Mouse (Mus musculus) forebrain, embryonic 11.5 days (tissue): ENCODE results near the gene Samd13. TPM values are rescaled to one million over a fixed set of nuclear protein-coding genes. Genes with fewer than 3 reads are reported as not detected.

Experiments
- ATAC-seq: fragments of 200-750 bp; cut with Nextera tagmentation; replicated peaks from 2 replicates; pipeline ENCODE4 v1.8.0; 2017; ENCODE audit warnings: moderate TSS enrichment; ENCODE audit not compliant: low FRiP score
- DNase-seq: peaks from one replicate; pipeline ENCODE4 v3.0.0-alpha.2; 2017; ENCODE audit warnings: low spot score
- H3K27ac ChIP-seq: fragments of 300-500 bp; sonication (generic); 2 replicates; pipeline ENCODE4 v1.5.1; 2014; ENCODE audit warnings: low read depth, low read length
- H3K27me3 ChIP-seq: fragments of 300-500 bp; sonication (generic); 2 replicates; pipeline ENCODE4 v1.6.1; 2014; ENCODE audit warnings: mild to moderate bottlenecking, low read length, mixed read lengths; ENCODE audit not compliant: control insufficient read depth, insufficient read depth
- H3K36me3 ChIP-seq: fragments of 300-500 bp; sonication (generic); 2 replicates; pipeline ENCODE4 v1.6.1; 2014; ENCODE audit warnings: mild to moderate bottlenecking, low read length, moderate library complexity, mixed read lengths; ENCODE audit not compliant: control insufficient read depth, insufficient read depth
- H3K4me1 ChIP-seq: fragments of 300-500 bp; sonication (generic); replicated peaks from 2 replicates; pipeline ENCODE4 v1.6.1; 2014; ENCODE audit warnings: low read length, mixed read lengths; ENCODE audit not compliant: control insufficient read depth, insufficient read depth
- H3K4me2 ChIP-seq: fragments of 300-500 bp; sonication (generic); 2 replicates; pipeline ENCODE4 v1.6.1; 2014; ENCODE audit warnings: low read depth, mild to moderate bottlenecking, low read length, moderate library complexity, mixed read lengths; ENCODE audit not compliant: severe bottlenecking
- H3K4me3 ChIP-seq: fragments of 300-500 bp; sonication (generic); 2 replicates; pipeline ENCODE4 v1.5.1; 2014; ENCODE audit warnings: low read depth, low read length
- H3K9ac ChIP-seq: fragments of 300-500 bp; sonication (generic); 2 replicates; pipeline ENCODE4 v1.6.1; 2014; ENCODE audit warnings: low read length
- H3K9me3 ChIP-seq: fragments of 300-500 bp; sonication (generic); 2 replicates; pipeline ENCODE4 v1.6.1; 2016; ENCODE audit warnings: low read length, mixed read lengths; ENCODE audit not compliant: control insufficient read depth
- WGBS: fragments of 180-500 bp; shearing (Covaris S2); extraction: QIAGEN DNeasy Blood & Tissue Kit; methylation state at CpG from one replicate; pipeline ENCODE4 v1.1.7; 2014; 5-methylcytosine and 5-hydroxymethylcytosine counted together
- polyA plus RNA-seq: library from polyadenylated mRNA; unstranded; fragments of >200 nt; fragmentation: Nextera tagmentation; extraction: Ambion mirVana; gene quantifications from 2 replicates; pipeline ENCODE4 v1.2.1, GENCODE M21; 2014

The Samd13 gene
- polyA plus RNA-seq, 1 experiment from 2014 or later = 0.52 TPM

DNA sequence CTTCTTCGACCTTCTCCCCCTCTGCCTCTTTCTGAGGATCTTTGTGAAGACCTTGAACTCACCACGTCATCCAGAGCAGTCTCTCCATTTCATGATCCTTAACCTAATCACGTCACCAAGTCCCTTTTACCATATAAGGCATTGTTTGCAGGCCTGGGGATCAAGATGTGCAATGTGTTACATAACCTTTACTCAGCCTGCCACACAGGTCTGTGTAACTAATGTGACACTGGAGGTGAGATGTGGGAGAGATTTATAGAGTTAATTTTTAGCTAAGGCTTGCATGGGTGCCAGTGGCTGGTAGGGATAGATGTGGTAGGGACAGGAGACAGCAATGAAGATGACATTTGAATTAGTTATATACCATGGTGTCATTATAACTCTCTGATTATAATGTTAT, 23.0 kb upstream of the Samd13 start:
- Histone ChIP-seq H3K9me3 (no peaks in the 10 kb centered on the region), H3K36me3 (no peaks in the 10 kb centered on the region), H3K27me3 (no peaks in the 10 kb centered on the region), H3K27ac (no peak overlapping the region), H3K4me2 (no peak overlapping the region), H3K4me3 (no peak overlapping the region), H3K9ac (no peak overlapping the region), H3K4me1 (no peaks in the 10 kb centered on the region)
- WGBS = 81% methylated on average over 3 of the region's 3 CpGs
- DNase-seq (no peak), ATAC-seq (no peak)

DNA sequence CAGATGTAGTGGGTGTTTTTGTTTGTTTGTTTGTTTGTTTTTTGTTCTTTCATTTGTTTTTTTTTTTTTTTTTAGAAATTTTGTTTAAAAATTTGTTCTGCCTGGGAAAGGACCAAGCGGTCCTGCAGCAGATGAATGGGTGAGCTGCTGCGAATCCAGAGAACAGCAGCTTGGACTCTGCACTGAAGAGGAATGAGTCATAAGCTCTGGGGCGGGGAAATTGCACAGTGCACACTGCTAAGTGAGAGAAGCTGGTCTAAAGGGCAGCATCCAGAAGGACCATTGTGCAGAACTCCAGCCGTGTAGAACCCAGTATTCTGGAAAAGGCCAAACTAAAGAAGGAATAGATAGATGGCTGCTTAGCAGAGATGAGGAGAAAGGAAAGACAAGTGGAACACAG, 18.7 kb upstream of the Samd13 start:
- 90% methylated on average over 4 of the region's 4 CpGs for WGBS
- H3K27ac ChIP-seq = no peak overlapping the region
- H3K4me2 ChIP-seq = no peak overlapping the region
- no peak overlapping the region for H3K9ac ChIP-seq
- no peaks in the 10 kb centered on the region for H3K36me3 ChIP-seq
- H3K4me1 ChIP-seq = no peaks in the 10 kb centered on the region
- no peaks in the 10 kb centered on the region for H3K9me3 ChIP-seq
- H3K27me3 ChIP-seq = no peaks in the 10 kb centered on the region
- DNase-seq (no peak), ATAC-seq (no peak)
- H3K4me3 ChIP-seq = no peak overlapping the region

DNA sequence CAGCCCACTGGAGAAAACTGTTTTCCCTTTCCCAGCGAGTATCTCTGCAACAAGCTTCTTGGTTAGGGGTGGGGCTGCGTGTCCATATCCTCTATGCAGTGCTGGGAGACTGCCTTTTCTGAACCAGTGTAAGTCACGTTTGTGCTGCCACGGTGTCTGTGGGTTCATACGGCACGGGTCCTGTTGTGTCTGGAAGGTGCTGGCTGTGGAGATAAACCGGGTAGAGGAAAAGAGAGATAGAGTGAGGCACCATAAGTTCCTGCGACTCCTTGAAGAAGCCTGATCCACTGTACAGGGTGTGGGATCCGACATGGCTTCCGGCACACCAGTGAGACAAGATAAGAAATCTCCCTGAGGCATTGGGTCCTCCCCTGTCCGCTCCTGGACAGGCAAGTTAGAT, 14.7 kb upstream of the Samd13 start:
- Histone ChIP-seq H3K9me3 (no peaks in the 10 kb centered on the region), H3K4me3 (no peak overlapping the region), H3K4me2 (no peak overlapping the region), H3K4me1 (no peaks in the 10 kb centered on the region), H3K27ac (no peak overlapping the region), H3K9ac (no peak overlapping the region), H3K36me3 (no peaks in the 10 kb centered on the region), H3K27me3 (no peaks in the 10 kb centered on the region)
- DNase-seq (no peak), ATAC-seq (no peak)
- 90% methylated on average over 11 of the region's 11 CpGs for WGBS

DNA sequence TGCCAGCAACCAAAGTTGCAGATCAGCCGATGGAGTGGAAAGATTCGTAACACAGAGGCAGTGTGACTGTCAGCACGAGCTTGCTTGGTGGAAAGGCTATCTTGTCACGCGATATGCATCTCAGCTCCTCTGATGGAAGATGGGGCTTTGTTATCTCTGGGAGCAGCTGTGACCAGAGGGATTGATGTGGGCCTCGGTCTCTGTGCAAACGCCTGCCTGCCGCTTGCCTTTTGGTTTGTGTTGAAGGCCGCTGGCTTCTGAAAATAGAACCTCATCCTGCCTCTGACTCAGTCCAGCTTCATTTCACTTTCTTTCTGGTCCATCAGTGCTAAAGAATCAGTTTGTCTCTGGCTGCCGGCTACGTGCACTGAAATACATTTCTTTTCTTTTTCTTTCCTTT, 13.6 kb upstream of the Samd13 start:
- no peak for ATAC-seq

DNA sequence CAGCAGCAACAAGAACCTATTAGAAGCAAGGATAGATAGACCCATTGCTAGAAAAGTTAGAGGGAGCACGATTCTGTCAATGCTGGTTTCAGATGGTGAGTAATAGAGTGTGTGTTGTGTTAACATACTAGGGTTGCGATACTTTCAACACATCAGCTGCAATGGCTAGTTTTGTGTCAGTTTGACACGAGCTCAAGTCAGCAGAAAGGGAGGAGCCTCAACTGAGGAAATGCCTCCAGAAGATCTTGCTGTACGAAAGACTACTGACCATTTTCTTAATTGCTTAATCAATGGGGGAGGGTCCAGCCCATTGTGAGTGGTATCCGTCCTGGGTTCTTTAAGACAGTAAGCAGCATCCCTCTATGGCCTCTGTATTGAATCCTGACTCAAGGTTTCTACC, 7.2 kb upstream of the Samd13 start:
- Histone ChIP-seq H3K4me3 (no peak overlapping the region), H3K27ac (no peak overlapping the region), H3K36me3 (no peaks in the 10 kb centered on the region), H3K9ac (no peak overlapping the region), H3K4me1 (no peaks in the 10 kb centered on the region), H3K9me3 (no peaks in the 10 kb centered on the region), H3K4me2 (no peak overlapping the region), H3K27me3 (no peaks in the 10 kb centered on the region)
- WGBS = 84% methylated on average over 5 of the region's 5 CpGs
- ATAC-seq (no peak), DNase-seq (no peak)

More for the DNA sequence above, 13.6 kb upstream of the Samd13 start:
- H3K4me2 ChIP-seq = no peak overlapping the region
- no peaks in the 10 kb centered on the region for H3K36me3 ChIP-seq
- no peak overlapping the region for H3K4me3 ChIP-seq
- H3K27me3 ChIP-seq = no peaks in the 10 kb centered on the region
- H3K9ac ChIP-seq = no peak overlapping the region
- H3K27ac ChIP-seq = no peak overlapping the region
- WGBS = 74% methylated on average over 11 of the region's 11 CpGs
- H3K9me3 ChIP-seq = no peaks in the 10 kb centered on the region
- H3K4me1 ChIP-seq = no peaks in the 10 kb centered on the region
- DNase-seq = no peak

DNA sequence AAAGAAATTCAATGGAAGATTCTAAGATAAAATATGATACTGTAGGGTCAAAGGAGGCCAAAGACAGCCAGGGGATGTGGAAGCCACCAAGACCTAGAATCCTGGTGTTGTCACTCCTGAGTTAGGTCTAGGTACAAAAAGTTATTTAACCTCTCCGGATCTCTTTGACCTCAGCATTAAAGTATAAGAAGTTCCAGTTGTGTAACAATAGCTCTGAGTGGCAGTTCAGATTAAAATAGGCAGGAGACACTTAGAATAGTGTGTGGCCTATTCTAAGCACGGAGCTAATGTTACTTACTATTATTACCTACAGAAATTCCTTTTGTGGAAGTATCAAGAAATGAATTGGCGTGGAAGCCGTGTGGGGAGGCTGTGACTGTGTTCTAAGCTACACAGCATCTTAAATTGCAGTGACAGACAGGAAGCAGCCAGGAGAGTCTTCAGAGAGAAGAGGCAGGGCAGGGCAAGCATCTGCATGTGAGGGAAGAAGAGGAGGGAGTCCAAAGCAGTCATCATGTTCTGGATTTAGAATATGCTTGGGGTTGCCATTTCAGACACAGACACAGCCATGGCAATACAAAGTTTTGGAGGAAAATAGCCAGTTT, 1.8 kb upstream of the Samd13 start:
- DNase-seq (no peak), ATAC-seq (no peak)
- no peak overlapping the region for H3K4me2 ChIP-seq
- H3K9me3 ChIP-seq = no peaks in the 10 kb centered on the region
- H3K4me1 ChIP-seq = no peaks in the 10 kb centered on the region
- H3K36me3 ChIP-seq = no peaks in the 10 kb centered on the region
- H3K4me3 ChIP-seq = no peak overlapping the region
- H3K27me3 ChIP-seq = no peaks in the 10 kb centered on the region
- H3K27ac ChIP-seq = no peak overlapping the region
- H3K9ac ChIP-seq = no peak overlapping the region
- WGBS = 77% methylated on average over 4 of the region's 4 CpGs

DNA sequence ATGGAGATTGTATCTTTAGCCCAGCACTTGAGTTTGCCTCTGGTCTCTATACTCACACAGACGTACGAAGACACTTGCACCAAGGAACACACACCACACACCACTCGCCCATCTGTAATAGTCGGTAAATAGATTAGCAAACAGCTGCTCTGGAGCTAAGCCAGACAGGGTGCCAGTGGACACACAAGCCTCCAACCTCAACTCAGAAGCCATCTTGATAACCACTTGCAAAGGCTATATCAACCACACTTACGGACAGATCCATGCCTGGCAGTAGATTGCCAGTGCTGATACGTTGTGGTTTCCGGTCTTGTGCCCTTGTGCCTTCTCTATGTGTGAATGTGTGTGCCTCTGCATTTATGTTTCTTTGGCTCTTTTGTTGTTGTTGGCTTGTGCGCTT, 1.0 kb upstream of the Samd13 start:
- Histone ChIP-seq H3K36me3 (no peaks in the 10 kb centered on the region), H3K4me3 (no peak overlapping the region), H3K9ac (no peak overlapping the region), H3K4me2 (no peak overlapping the region), H3K27ac (no peak overlapping the region), H3K4me1 (no peaks in the 10 kb centered on the region), H3K9me3 (no peaks in the 10 kb centered on the region), H3K27me3 (no peaks in the 10 kb centered on the region)
- DNase-seq (no peak), ATAC-seq (no peak)
- 92% methylated on average over 8 of the region's 8 CpGs for WGBS

DNA sequence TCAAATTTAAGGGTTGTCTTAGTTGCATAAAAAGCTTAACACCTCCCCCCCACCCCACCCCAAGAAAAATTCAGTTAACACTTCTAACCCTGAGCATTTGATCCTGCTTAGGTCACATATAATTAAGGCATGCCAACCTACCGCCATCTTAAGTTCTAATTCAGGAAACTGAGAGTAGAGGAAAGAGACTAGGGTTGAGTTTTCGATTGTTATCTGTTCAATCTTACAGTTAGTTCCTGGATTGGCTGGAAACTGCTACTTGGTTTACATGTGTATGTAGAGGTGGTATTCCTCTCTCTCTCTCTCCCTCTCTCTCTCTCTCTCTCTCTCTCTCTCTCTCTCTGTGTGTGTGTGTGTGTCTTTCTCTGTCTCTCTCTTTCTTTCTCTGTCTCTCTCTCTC, 2.3 kb downstream of the Samd13 start:
- Histone ChIP-seq H3K4me3 (no peak overlapping the region), H3K27ac (no peak overlapping the region), H3K36me3 (no peaks in the 10 kb centered on the region), H3K9me3 (no peaks in the 10 kb centered on the region), H3K4me1 (no peaks in the 10 kb centered on the region), H3K27me3 (no peaks in the 10 kb centered on the region), H3K4me2 (no peak overlapping the region), H3K9ac (no peak overlapping the region)
- no peak for ATAC-seq
- DNase-seq = no peak
- WGBS = 73% methylated on average over 2 of the region's 2 CpGs

DNA sequence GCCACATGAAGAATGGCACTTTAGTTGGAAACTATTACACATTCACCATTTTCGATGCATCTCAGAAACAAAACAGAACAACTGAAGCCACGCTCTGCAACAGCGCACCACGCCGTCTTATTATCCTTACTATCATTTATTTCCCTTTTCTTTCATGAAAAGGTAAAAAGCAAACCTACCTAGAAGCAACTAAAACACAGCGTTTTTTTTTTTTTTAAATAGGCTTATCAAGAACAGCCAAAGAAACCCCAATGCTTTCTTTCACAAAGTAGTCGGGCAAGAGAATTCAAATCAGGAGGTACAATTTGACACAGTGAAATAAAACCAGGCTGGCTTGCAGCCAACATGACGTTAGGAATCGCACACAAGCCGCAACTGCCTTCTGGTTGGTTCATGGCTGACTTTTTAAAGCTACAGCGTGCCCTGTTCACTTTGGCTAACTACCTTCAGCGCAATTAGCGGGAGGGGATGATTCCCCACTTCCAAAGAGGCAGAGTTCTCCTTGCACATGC, 3.2 kb downstream of the Samd13 start:
- H3K9ac ChIP-seq = no peak overlapping the region
- no peaks in the 10 kb centered on the region for H3K9me3 ChIP-seq
- H3K27me3 ChIP-seq = no peaks in the 10 kb centered on the region
- H3K27ac ChIP-seq = no peak overlapping the region
- no peaks in the 10 kb centered on the region for H3K4me1 ChIP-seq
- H3K4me2 ChIP-seq = no peak overlapping the region; the same call in 1 of the 2 replicates
- no peak for DNase-seq
- WGBS = 56% methylated on average over 13 of the region's 13 CpGs
- no peaks in the 10 kb centered on the region for H3K36me3 ChIP-seq
- no peak for ATAC-seq
- H3K4me3 ChIP-seq = no peak overlapping the region
